Mouse (Mus musculus): ENCODE data around the gene Camk1g. TPM values are rescaled to one million over a fixed set of nuclear protein-coding genes. Genes with fewer than 3 reads are reported as not detected.

The Camk1g gene
- not detected in 2 replicates for polyA plus RNA-seq (2012)

DNA sequence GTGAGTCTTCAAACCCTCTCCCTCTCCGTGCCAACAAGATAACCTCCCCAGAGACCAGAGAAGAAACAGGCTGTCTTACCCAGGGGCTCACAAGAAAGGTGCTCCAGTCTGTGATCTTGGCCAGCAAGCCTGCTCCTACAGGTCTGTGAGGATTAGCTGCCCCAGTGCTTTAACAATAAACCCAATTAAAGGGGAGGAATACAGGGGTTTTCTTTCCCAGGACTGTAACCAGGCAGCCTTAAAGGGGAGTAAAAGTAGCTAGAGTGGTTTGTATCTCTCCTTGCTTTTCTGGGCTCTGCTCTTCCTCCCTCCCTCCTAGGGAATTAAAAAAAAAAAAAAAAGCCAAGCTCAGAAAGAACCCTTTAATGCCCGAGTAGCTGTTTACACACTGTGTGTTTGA lies at the start of gene Camk1g:
Gene Camk1g (minus strand): TSS at position 203 of the 400 bp plus-strand sequence.
- H3K4me3 ChIP-seq (replicated peaks): no peak within 1 kb of the TSS
- no peaks in the 10 kb centered on the region for H3K36me3 ChIP-seq (ENCODE audit: control insufficient read depth)
- no peaks in the 10 kb centered on the region; the same call in 1 of the 2 replicates for H3K9me3 ChIP-seq (ENCODE audit: control insufficient read depth, low read length)
- TF ChIP-seq TAL1 (IDR thresholded peaks at IDR 0.05; ENCODE audit: low read length) (no peak), GATA1 (IDR thresholded peaks at IDR 0.05; ENCODE audit: low read length) (no peak)
- H3K4me1 ChIP-seq (ENCODE audit: control insufficient read depth): no peaks in the 10 kb centered on the region
- no peaks in the 10 kb centered on the region for H3K27me3 ChIP-seq (ENCODE audit: control insufficient read depth)

DNA sequence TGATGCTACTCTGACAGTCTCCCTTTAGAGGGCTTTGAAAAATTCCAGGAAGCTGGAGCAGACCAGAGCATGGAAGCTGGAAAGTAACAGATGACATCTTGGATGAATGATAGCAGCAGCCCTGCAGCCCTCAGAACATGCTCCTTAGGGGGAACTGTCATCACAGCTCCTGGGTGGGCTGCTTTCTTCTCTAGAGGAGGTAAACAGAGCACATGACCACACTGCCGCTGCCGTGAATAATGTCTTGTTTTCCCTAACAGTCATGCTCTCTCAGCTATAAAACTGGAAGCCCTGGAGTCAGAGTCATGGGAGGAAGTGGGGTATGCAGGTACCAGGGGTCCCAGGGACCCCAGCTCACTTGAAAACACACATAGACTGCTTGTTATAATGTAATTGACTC lies 49.1 kb upstream of the Camk1g start:
- Histone ChIP-seq H3K36me3 (ENCODE audit: control insufficient read depth) (no peaks in the 10 kb centered on the region), H3K4me3 (replicated peaks) (no peak overlapping the region), H3K4me1 (ENCODE audit: control insufficient read depth) (no peaks in the 10 kb centered on the region), H3K9me3 (ENCODE audit: control insufficient read depth, low read length) (no peaks in the 10 kb centered on the region), H3K27me3 (ENCODE audit: control insufficient read depth) (no peaks in the 10 kb centered on the region)
- TF ChIP-seq TAL1 (IDR thresholded peaks at IDR 0.05; ENCODE audit: low read length) (no peak), GATA1 (IDR thresholded peaks at IDR 0.05; ENCODE audit: low read length) (no peak)

DNA sequence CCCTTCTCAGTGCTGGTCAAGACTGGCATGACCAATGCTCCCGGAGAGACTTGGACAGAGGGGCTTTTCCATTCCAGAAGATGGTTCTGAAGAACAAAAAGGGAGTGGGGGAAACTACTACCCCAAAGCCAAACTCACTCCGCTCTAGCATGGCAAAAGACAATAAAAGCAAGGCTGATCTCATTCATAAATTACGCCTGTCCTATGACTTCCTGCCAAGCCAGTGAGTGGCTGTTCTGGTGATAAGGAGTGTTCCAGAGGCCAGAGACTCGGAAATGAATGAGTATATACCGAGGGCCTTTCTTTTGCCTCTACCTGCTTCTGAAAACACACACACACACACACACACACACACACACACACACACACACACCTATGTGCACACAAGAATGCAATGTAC lies 48.6 kb upstream of the Camk1g start:
- TF ChIP-seq GATA1 (IDR thresholded peaks at IDR 0.05; ENCODE audit: low read length): no peak
- TF ChIP-seq TAL1 (IDR thresholded peaks at IDR 0.05; ENCODE audit: low read length): no peak
- H3K4me3 ChIP-seq (replicated peaks): no peak overlapping the region
- H3K4me1 ChIP-seq (ENCODE audit: control insufficient read depth): no peaks in the 10 kb centered on the region
- no peaks in the 10 kb centered on the region for H3K9me3 ChIP-seq (ENCODE audit: control insufficient read depth, low read length)
- H3K27me3 ChIP-seq (ENCODE audit: control insufficient read depth): no peaks in the 10 kb centered on the region
- H3K36me3 ChIP-seq (ENCODE audit: control insufficient read depth): no peaks in the 10 kb centered on the region

DNA sequence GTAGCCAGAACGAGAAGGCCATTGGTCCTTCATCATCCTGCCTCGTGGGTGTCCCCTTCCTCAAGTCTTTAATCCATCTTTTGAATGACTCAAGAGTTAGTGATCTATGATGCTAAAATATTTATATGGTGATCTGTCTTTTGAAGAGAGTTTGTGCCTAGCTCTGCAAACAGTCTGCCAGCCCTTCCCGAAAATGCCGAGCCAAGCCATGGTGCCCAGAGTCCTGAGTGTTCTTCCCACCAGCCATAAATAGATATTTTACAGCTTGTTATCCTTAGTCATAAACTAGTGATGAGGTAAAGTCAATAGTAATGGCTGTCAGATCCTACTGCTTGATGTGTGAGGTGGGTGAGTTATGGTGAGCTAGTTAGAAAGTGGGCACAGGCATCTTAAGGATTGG lies 44.0 kb upstream of the Camk1g start:
- Histone ChIP-seq H3K4me3 (replicated peaks) (no peak overlapping the region), H3K36me3 (ENCODE audit: control insufficient read depth) (no peaks in the 10 kb centered on the region), H3K4me1 (ENCODE audit: control insufficient read depth) (no peaks in the 10 kb centered on the region), H3K9me3 (ENCODE audit: control insufficient read depth, low read length) (no peaks in the 10 kb centered on the region), H3K27me3 (ENCODE audit: control insufficient read depth) (no peaks in the 10 kb centered on the region)
- TF ChIP-seq TAL1 (IDR thresholded peaks at IDR 0.05; ENCODE audit: low read length) (no peak), GATA1 (IDR thresholded peaks at IDR 0.05; ENCODE audit: low read length) (no peak)

DNA sequence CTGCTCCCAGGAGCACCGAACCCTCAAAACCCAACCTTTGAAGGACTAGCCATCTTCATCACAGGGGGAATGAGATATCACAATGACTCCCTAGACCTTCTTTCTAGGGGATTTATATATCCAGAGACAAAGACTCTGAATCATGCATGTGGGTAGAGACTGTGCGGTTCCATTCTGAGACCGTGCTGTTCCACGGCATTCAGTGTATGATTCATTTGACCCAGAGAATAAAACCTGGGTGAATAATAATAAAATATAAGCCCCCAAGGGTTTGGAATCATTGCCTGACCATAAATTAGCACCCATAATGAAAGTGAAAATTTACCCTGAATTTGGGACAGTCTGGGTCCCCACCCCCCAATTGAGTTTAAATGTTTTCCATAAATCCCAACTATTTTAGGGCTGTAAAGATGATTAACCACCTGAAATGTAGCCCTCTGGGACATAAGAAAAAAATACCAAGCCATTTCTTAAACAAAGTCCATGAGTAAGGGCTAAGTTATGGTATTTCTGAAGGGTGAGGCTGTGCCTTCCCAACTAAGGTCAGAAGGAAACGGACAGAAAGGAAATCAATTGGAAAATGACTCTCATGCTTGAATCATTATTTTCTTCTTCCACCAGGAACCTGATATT lies 43.4 kb upstream of the Camk1g start:
- H3K4me3 ChIP-seq (replicated peaks): no peak overlapping the region
- H3K27me3 ChIP-seq (ENCODE audit: control insufficient read depth): no peaks in the 10 kb centered on the region
- no peak for TF ChIP-seq TAL1 (IDR thresholded peaks at IDR 0.05; ENCODE audit: low read length)
- no peak for TF ChIP-seq GATA1 (IDR thresholded peaks at IDR 0.05; ENCODE audit: low read length)
- no peaks in the 10 kb centered on the region for H3K4me1 ChIP-seq (ENCODE audit: control insufficient read depth)
- H3K36me3 ChIP-seq (ENCODE audit: control insufficient read depth): no peaks in the 10 kb centered on the region
- H3K9me3 ChIP-seq (ENCODE audit: control insufficient read depth, low read length): no peaks in the 10 kb centered on the region

DNA sequence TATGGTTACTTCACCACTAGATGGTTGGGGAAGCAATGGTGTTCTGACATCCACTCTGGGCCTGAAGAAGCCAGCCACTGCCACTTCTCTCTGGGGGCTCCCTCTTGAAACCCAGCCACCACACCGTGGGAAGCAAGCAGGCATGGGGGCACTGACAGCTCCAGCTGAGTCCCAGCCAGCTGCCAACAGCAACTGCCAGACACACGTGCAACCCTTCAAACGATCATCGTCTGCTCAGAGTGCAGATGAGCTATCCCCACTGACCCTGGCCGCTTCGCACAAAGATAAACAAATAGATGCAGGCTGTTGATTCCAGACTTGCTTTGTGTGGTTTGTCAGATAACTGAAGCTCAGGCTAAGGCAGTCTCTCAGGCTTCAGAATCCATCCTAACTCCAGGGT lies 37.4 kb upstream of the Camk1g start:
- no peaks in the 10 kb centered on the region for H3K36me3 ChIP-seq (ENCODE audit: control insufficient read depth)
- H3K4me3 ChIP-seq (replicated peaks): no peak overlapping the region
- no peaks in the 10 kb centered on the region for H3K27me3 ChIP-seq (ENCODE audit: control insufficient read depth)
- no peaks in the 10 kb centered on the region for H3K9me3 ChIP-seq (ENCODE audit: control insufficient read depth, low read length)
- TF ChIP-seq GATA1 (IDR thresholded peaks at IDR 0.05; ENCODE audit: low read length): no peak
- no peak for TF ChIP-seq TAL1 (IDR thresholded peaks at IDR 0.05; ENCODE audit: low read length)
- no peaks in the 10 kb centered on the region for H3K4me1 ChIP-seq (ENCODE audit: control insufficient read depth)

DNA sequence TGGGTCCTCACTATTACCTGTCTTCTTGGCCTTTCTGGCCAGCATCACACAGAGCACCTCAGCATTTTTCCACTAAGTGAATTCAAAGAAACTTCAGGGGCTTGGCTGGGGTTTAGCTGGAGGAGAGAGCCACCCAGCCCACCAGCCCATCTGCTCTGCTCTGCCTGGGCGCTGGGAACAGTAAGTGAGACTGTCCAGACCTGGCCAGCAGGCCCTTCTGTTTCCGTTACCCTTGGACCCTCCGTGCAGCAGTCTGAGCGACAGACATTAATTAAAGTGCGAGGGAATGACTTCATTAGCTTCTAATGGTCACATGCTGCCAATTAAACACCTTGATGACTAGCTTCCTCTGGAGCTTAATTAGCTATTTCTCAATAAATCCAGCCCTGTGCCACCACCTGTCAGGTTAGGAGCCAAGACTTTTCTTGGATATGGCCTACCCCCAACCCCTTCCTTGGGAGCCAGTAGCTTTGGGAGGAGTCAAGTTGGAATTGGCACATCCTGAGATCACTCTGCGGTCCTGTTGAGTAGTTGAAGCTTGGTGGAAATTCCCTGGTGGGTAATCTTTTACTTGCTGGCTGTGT lies 36.1 kb upstream of the Camk1g start:
- Histone ChIP-seq H3K36me3 (ENCODE audit: control insufficient read depth) (no peaks in the 10 kb centered on the region), H3K4me1 (ENCODE audit: control insufficient read depth) (no peaks in the 10 kb centered on the region), H3K27me3 (ENCODE audit: control insufficient read depth) (no peaks in the 10 kb centered on the region), H3K4me3 (replicated peaks) (no peak overlapping the region), H3K9me3 (ENCODE audit: control insufficient read depth, low read length) (no peaks in the 10 kb centered on the region)
- TF ChIP-seq GATA1 (IDR thresholded peaks at IDR 0.05; ENCODE audit: low read length): no peak
- TF ChIP-seq TAL1 (IDR thresholded peaks at IDR 0.05; ENCODE audit: low read length): no peak

DNA sequence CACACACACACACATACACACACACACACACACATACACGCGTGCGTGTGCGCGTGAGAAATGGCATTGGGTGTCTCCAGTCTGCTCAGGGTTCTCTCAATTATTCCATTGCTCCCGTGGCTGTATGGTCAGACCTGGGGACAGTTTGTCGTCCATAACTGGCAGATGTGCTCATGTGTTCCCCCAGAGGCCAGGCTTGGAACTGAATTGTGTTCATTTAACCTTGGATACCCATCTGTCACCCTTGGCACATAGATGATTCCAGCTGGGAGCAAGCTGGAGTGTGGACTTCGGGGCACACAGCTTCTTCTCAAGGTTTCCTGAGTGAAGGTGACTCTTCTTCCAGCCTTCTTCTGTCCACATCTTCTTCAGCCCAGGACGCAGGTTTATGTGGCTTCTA lies 31.6 kb upstream of the Camk1g start:
- H3K36me3 ChIP-seq (ENCODE audit: control insufficient read depth): no peaks in the 10 kb centered on the region

DNA sequence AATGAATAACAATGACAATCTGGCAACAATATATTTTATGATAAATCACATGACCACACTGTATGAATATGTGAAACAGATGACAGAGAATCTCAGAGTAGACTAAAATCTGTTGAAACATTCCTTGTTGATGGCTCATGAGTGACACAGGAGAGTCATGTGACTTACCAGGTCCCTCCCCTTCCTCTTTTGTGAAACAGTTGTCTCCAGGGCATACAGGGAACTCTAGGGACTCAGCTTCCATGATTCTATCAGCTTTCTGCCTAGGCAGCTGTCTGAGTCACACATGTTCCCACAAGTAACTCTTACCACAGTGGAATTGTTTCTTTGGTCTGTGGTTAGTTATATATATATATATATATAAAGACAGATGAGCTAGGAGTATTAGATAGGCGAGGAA lies 30.2 kb upstream of the Camk1g start:
- H3K4me1 ChIP-seq (ENCODE audit: control insufficient read depth): no peaks in the 10 kb centered on the region
- no peak overlapping the region for H3K4me3 ChIP-seq (replicated peaks)
- no peaks in the 10 kb centered on the region for H3K9me3 ChIP-seq (ENCODE audit: control insufficient read depth, low read length)
- no peaks in the 10 kb centered on the region for H3K36me3 ChIP-seq (ENCODE audit: control insufficient read depth)
- H3K27me3 ChIP-seq (ENCODE audit: control insufficient read depth): no peaks in the 10 kb centered on the region
- TF ChIP-seq GATA1 (IDR thresholded peaks at IDR 0.05; ENCODE audit: low read length): no peak
- TF ChIP-seq TAL1 (IDR thresholded peaks at IDR 0.05; ENCODE audit: low read length): no peak

More for the DNA sequence above, 31.6 kb upstream of the Camk1g start:
- no peak overlapping the region for H3K4me3 ChIP-seq (replicated peaks)
- no peaks in the 10 kb centered on the region for H3K4me1 ChIP-seq (ENCODE audit: control insufficient read depth)
- H3K27me3 ChIP-seq (ENCODE audit: control insufficient read depth): no peaks in the 10 kb centered on the region
- no peaks in the 10 kb centered on the region for H3K9me3 ChIP-seq (ENCODE audit: control insufficient read depth, low read length)
- TF ChIP-seq TAL1 (IDR thresholded peaks at IDR 0.05; ENCODE audit: low read length) (no peak), GATA1 (IDR thresholded peaks at IDR 0.05; ENCODE audit: low read length) (no peak)

Measured in erythroblast, embryonic 14.5 days (primary cell).